Mouse (Mus musculus) embryo, embryonic 11.5 days (tissue): ENCODE data around the gene Brinp2.

Source experiments
- DNase-seq: peaks from one replicate; pipeline ENCODE4 v3.0.0-alpha.2; 2012; ENCODE audit warnings: low read depth, low spot score

The Brinp2 gene

DNA sequence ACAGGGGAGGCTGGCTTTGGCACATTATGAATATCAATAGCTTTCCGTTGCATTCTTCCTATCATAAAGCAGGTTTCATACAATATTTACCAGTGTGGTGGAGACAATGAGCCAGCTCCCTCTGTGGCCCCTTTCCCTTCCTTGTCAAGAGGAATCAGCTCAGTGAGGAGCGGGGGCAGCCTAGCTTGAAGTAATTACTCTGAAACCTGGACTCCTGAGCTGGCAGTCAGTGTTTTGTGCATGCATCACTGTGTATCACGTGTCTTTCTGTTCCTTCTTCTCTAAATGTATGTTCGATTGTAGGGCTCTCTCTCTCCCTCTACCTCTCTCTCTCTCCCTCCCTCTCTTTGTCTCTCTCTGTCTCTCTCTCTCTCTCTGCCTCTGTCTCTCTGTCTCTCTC, 135.1 kb downstream of the Brinp2 start:
- no peak for DNase-seq

DNA sequence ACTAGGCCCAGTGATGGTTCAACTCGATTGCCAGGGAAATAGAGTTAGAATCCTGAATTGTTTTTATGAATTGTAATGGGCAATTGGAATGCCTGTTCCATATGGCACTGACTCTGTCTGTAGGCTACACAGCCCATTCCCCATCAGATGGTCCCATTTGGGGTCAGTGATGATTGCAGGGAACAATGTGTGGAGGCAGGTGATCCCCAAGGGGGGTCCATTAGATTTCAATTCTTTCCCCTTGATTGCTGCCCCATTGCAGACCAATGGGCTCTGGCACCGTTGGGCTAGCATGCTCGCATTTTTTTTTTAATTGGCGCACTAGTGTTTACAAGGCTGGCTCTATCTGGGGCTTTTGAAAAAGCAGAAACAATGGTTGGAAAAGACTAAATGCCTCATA, 136.0 kb downstream of the Brinp2 start:
- no peak for DNase-seq

DNA sequence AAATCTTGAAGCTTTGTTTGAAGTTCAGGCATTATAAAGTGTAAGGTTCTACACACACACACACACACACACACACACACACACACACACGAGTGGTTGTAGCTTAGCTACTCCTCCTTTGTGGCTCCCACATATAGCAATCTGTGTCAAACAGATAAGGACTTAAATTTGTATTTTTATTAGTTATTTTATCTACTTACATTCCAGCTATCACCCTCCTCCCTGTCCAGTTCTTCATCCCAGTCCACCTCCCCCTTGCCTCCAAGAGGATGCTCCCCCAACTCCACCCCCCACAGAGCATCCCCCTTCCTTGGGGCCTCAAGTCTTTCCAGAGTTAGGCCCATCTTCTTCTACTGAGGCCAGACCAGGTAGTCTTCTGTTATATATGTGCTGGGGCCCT, 137.4 kb downstream of the Brinp2 start:
- no peak for DNase-seq

DNA sequence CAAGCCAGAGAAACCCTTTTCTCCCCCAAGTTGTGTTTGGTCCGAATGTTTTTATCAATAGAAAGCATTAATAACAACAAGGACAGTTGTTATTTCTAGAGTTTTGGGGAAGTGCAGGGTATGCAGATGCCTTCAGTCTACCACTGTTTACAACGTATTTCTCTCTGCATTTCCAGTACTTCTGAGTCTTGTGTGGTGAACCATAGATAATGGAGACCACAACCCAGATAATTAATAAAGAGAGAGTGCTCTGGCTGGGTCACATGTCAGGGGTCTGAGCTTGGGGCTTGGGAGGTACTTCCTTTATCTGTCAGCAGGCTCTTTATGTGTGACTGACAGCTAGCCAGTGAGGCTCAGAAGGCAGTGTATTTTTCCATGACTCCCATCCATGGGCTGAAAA, 137.8 kb downstream of the Brinp2 start:
- DNase-seq: no peak

DNA sequence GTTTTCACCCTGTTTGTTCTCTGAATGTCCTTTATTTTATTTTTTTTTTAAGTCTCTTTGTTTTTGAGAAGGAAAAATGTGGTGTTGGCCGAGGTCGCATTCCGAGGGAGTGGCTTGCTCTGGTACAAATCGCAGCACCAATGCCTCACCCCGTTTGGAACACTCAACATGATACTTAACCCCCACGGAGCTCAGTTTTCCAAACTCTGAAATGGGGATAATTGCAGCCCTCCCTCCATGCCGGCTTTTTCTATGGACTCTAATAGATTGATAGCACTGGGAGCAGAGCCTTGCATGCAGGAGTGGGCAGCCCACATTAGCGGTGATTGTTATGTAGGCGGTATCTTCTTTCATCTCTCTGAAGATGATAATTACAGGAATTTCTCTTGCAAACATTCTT, 140.5 kb downstream of the Brinp2 start:
- DNase-seq: no peak

DNA sequence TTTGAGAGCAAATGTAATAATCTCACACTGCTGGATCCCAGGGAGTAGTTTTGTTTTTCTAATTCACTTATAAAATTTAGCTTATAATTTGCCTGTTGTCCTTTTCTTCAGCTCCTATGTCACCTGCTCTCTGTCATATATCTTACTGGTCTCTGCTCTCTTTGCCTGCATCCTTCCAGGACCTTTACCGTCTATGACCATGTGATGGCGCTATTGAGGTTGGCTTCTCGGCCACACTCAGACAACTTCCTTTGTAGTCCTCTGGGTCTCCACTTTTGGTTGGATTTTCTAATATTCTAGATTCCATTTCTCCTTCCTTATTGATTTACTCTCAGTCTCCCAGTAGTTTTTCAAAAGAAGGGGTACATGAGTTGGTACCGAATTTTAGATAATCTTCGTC, 141.4 kb downstream of the Brinp2 start:
- DNase-seq: no peak

DNA sequence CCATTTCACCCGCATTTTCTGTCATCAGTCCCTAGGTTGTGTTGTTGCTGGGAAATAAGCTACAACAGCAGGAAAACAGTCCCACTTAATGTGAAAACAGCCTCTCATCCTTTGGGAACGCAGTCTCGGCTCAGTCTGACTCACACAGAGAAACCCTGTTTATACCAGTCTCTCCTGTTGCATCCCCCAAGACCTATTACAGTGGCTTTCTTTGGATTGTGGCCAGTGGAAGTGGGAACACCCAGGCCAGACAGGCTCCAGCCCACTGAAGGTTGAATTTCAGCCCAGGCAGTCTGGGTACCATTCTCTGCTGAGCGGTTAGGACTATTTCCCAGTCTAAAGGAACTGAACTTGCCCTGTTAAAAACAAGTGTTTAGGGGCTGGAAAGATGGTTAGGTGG, 142.4 kb downstream of the Brinp2 start:
- DNase-seq: no peak

DNA sequence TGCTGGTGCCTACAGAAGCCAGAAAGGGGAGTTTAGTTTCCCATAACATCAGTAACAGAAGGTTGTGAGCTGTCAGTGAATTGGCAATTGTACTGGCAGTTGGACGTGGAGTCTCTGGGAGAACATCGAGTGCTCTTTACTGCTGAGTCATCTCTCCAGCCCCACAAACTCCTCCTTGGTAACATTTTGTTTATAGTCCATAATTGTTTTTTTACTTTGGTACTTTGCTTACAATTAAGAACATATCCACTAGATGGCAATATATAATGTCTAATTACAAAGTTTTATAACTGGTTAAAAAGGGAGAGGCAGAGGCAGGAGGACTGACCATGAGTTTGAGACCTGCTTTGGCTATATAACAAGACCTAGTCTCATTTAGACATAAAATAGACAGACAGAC, 148.5 kb downstream of the Brinp2 start:
- DNase-seq: no peak

DNA sequence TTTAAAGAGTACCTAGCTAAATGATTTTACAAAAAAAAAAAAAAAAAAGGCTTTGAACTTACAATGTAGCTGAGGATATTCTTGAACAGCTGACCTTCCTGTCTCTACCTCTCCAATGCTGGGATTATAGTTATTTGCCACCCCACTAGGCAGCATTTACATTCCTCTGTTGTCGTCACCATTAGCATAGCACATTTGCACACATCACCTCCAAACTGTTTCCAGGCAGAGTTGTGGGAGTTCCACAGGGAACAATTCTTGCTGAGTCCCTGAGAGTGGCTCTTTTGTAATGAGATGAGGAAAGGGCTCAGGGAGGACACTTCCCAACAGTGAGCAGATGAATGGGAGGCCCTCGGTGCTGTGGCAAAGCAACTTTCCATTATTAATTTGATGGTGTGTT, 153.2 kb downstream of the Brinp2 start:
- no peak for DNase-seq
